Mouse (Mus musculus): ENCODE measurements around the gene Eng. TPM values are rescaled to one million over a fixed set of nuclear protein-coding genes. Genes with fewer than 3 reads are reported as not detected.

Eng gene
- polyA plus RNA-seq, 1 experiment, result 228 TPM

GRCm38 (mm10) chr2:32671147-32671546 lies 24.8 kb downstream of the Eng start:
- DNase-seq, result peak; percentile 69
- 73% methylated on average over 9 of the region's 9 CpGs for WGBS
- Histone ChIP-seq H3K36me3 (ENCODE audit: control insufficient read depth, insufficient read depth, low read length) (no peaks in the 10 kb centered on the region), H3K27ac (ENCODE audit: insufficient read depth, low read depth, low read length) (no peak overlapping the region), H3K27me3 (replicated peaks; ENCODE audit: control insufficient read depth, insufficient read depth, low read length) (no peaks in the 10 kb centered on the region), H3K4me3 (ENCODE audit: insufficient read depth, low read depth, low read length) (no peak overlapping the region), H3K4me1 (ENCODE audit: control insufficient read depth, insufficient read depth, low read length) (no peaks in the 10 kb centered on the region)
- TF ChIP-seq POLR2A (IDR thresholded peaks at IDR 0.05; ENCODE audit: low read depth, low read length) (no peak), CTCF (conservative IDR thresholded peaks at IDR 0.05; ENCODE audit: insufficient read depth, insufficient read length, low read depth, low read length) (no peak)

- no peaks in the 10 kb centered on the region for H3K36me3 ChIP-seq (ENCODE audit: control insufficient read depth, insufficient read depth, low read length)
- no peaks in the 10 kb centered on the region for H3K27me3 ChIP-seq (replicated peaks; ENCODE audit: control insufficient read depth, insufficient read depth, low read length)
- no peak overlapping the region for H3K4me3 ChIP-seq (ENCODE audit: insufficient read depth, low read depth, low read length)
- WGBS, result 85% methylated on average over 9 of the region's 9 CpGs
- DNase-seq, result no peak
- TF ChIP-seq POLR2A (IDR thresholded peaks at IDR 0.05; ENCODE audit: low read depth, low read length) (no peak), CTCF (conservative IDR thresholded peaks at IDR 0.05; ENCODE audit: insufficient read depth, insufficient read length, low read depth, low read length) (no peak)
- H3K4me1 ChIP-seq (ENCODE audit: control insufficient read depth, insufficient read depth, low read length), result no peaks in the 10 kb centered on the region
- no peak overlapping the region for H3K27ac ChIP-seq (ENCODE audit: insufficient read depth, low read depth, low read length)
Observed at GRCm38 (mm10) chr2:32671907-32672595, 25.7 kb downstream of the Eng start.

DNA sequence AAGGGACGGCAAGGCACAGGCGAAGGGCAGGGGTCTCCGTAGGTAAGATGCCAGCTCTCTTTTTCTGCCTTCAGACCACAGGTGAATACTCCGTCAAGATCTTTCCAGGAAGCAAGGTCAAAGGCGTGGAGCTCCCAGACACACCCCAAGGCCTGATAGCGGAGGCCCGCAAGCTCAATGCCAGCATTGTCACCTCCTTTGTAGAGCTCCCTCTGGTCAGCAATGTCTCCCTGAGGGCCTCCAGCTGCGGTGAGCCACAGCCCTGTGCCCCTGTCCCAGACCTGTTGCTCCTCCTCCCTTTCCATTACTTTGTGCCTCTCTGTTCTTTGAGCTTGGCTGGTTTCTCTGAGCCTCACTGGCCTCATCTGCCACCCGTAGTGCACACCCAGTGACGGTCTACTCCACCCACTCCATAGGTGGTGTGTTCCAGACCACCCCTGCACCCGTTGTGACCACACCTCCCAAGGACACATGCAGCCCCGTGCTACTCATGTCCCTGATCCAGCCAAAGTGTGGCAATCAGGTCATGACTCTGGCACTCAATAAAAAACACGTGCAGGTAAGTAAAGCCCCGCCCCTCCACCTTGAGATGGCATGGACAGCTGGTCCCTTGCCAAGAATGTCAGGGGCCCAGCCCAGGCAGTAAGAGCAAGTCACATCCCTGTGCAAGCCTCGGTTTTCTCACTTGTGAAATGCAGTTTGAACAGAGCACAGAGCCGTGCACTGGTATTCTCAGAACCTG lies 27.0 kb downstream of the Eng start:
- H3K36me3 ChIP-seq (ENCODE audit: control insufficient read depth, insufficient read depth, low read length), result no peaks in the 10 kb centered on the region
- no peak overlapping the region for H3K4me3 ChIP-seq (ENCODE audit: insufficient read depth, low read depth, low read length)
- no peaks in the 10 kb centered on the region for H3K27me3 ChIP-seq (replicated peaks; ENCODE audit: control insufficient read depth, insufficient read depth, low read length)
- no peak for TF ChIP-seq CTCF (conservative IDR thresholded peaks at IDR 0.05; ENCODE audit: insufficient read depth, insufficient read length, low read depth, low read length)
- no peak for TF ChIP-seq POLR2A (IDR thresholded peaks at IDR 0.05; ENCODE audit: low read depth, low read length)
- WGBS, result 65% methylated on average over 16 of the region's 16 CpGs
- peak; percentile 62 for DNase-seq
- no peak overlapping the region for H3K27ac ChIP-seq (ENCODE audit: insufficient read depth, low read depth, low read length)
- H3K4me1 ChIP-seq (ENCODE audit: control insufficient read depth, insufficient read depth, low read length), result no peaks in the 10 kb centered on the region

DNA sequence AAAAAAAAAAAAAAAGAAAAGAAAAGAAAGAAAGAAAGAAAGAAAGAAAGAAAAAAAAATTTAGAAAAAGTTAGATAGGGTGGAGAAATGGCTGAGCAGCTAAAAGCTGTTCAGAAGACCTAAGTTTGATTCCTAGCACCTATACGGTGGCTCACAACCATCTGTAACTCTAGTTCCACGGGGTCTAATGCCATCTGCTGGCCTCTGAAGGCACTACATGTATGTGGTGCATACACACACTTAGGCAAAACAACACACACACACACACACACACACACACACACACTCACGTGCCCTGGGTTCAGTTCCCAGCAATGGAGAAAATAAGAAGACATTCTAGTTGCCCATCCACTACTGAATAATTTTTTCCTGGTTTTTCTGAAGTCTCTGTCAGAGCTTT lies 30.4 kb downstream of the Eng start:
- WGBS, result 92% methylated on average over 3 of the region's 3 CpGs
- Histone ChIP-seq H3K36me3 (ENCODE audit: control insufficient read depth, insufficient read depth, low read length) (no peaks in the 10 kb centered on the region), H3K4me1 (ENCODE audit: control insufficient read depth, insufficient read depth, low read length) (no peaks in the 10 kb centered on the region), H3K27me3 (replicated peaks; ENCODE audit: control insufficient read depth, insufficient read depth, low read length) (no peaks in the 10 kb centered on the region), H3K4me3 (ENCODE audit: insufficient read depth, low read depth, low read length) (no peak overlapping the region), H3K27ac (ENCODE audit: insufficient read depth, low read depth, low read length) (no peak overlapping the region)
- no peak for TF ChIP-seq POLR2A (IDR thresholded peaks at IDR 0.05; ENCODE audit: low read depth, low read length)
- TF ChIP-seq CTCF (conservative IDR thresholded peaks at IDR 0.05; ENCODE audit: insufficient read depth, insufficient read length, low read depth, low read length), result peak; percentile 28
- DNase-seq, result no peak

- Histone ChIP-seq H3K27me3 (replicated peaks; ENCODE audit: control insufficient read depth, insufficient read depth, low read length) (no peaks in the 10 kb centered on the region), H3K27ac (ENCODE audit: insufficient read depth, low read depth, low read length) (no peak overlapping the region), H3K36me3 (ENCODE audit: control insufficient read depth, insufficient read depth, low read length) (no peaks in the 10 kb centered on the region), H3K4me1 (ENCODE audit: control insufficient read depth, insufficient read depth, low read length) (no peaks in the 10 kb centered on the region), H3K4me3 (ENCODE audit: insufficient read depth, low read depth, low read length) (no peak overlapping the region)
- DNase-seq, result peak; percentile 63
- no peak for TF ChIP-seq CTCF (conservative IDR thresholded peaks at IDR 0.05; ENCODE audit: insufficient read depth, insufficient read length, low read depth, low read length)
- TF ChIP-seq POLR2A (IDR thresholded peaks at IDR 0.05; ENCODE audit: low read depth, low read length), result no peak
- whole genome bisulfite sequencing, result 69% methylated on average over 7 of the region's 7 CpGs
Observed at GRCm38 (mm10) chr2:32677683-32678082, 31.3 kb downstream of the Eng start.

DNA sequence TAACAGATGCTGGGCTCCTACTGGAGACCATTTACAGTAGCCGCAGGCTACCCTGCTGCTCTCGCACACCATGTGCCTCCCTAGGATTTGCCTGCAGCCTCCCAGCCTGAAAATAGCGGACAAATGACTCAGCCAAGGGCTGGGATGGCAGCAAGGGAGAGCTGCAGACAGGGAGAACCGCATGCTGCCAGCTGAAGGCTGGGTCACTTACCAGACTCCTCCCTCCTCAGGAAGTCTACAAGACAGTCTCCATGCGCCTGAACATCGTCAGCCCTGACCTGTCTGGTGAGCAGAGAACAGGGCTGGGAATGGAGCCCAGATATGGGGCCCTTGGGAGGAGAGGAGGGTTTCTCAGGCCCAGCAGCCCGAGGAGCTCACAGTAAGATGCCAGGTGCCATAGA lies 33.7 kb downstream of the Eng start:
- Histone ChIP-seq H3K4me1 (ENCODE audit: control insufficient read depth, insufficient read depth, low read length) (no peaks in the 10 kb centered on the region), H3K27ac (ENCODE audit: insufficient read depth, low read depth, low read length) (0 out of 2 replicates have a peak overlapping the region, but pooled peaks have one; percentile 6), H3K36me3 (ENCODE audit: control insufficient read depth, insufficient read depth, low read length) (0 out of 2 replicates have a peak, but pooled peaks cover 2% of the 10 kb centered on the region), H3K27me3 (replicated peaks; ENCODE audit: control insufficient read depth, insufficient read depth, low read length) (no peaks in the 10 kb centered on the region), H3K4me3 (ENCODE audit: insufficient read depth, low read depth, low read length) (no peak overlapping the region)
- TF ChIP-seq CTCF (conservative IDR thresholded peaks at IDR 0.05; ENCODE audit: insufficient read depth, insufficient read length, low read depth, low read length) (no peak), POLR2A (IDR thresholded peaks at IDR 0.05; ENCODE audit: low read depth, low read length) (no peak)
- 36% methylated on average over 7 of the region's 7 CpGs for WGBS
- DNase-seq, result peak; percentile 69

- H3K4me3 ChIP-seq (ENCODE audit: insufficient read depth, low read depth, low read length), result no peak overlapping the region
- DNase-seq, result no peak
- WGBS, result 77% methylated on average over 19 of the region's 19 CpGs
- H3K27me3 ChIP-seq (replicated peaks; ENCODE audit: control insufficient read depth, insufficient read depth, low read length), result no peaks in the 10 kb centered on the region
- no peaks in the 10 kb centered on the region for H3K4me1 ChIP-seq (ENCODE audit: control insufficient read depth, insufficient read depth, low read length)
- no peak overlapping the region for H3K27ac ChIP-seq (ENCODE audit: insufficient read depth, low read depth, low read length)
- 0 out of 2 replicates have a peak, but pooled peaks cover 2% of the 10 kb centered on the region for H3K36me3 ChIP-seq (ENCODE audit: control insufficient read depth, insufficient read depth, low read length)
- TF ChIP-seq POLR2A (IDR thresholded peaks at IDR 0.05; ENCODE audit: low read depth, low read length) (no peak), CTCF (conservative IDR thresholded peaks at IDR 0.05; ENCODE audit: insufficient read depth, insufficient read length, low read depth, low read length) (no peak)
Observed at GRCm38 (mm10) chr2:32680961-32681650, 34.7 kb downstream of the Eng start.

All from kidney, adult 2 months (tissue).